Mouse (Mus musculus) limb, embryonic 12.5 days (tissue): ENCODE data around the gene Gm40193. TPM values are rescaled to one million over a fixed set of nuclear protein-coding genes. Genes with fewer than 3 reads are reported as not detected.

Source experiments
- ATAC-seq: fragments of 200-750 bp; cut with Nextera tagmentation; 2 replicates; pipeline ENCODE4 v1.8.0; 2017; ENCODE audit warnings: low read depth, moderate TSS enrichment; ENCODE audit not compliant: insufficient number of reproducible peaks, insufficient read depth, low FRiP score, low TSS enrichment
- H3K27ac ChIP-seq: fragments of 300-500 bp; sonication (generic); 2 replicates; pipeline ENCODE4 v1.5.1; 2016; ENCODE audit warnings: mild to moderate bottlenecking, moderate library complexity
- H3K27me3 ChIP-seq: fragments of 300-500 bp; sonication (generic); 2 replicates; pipeline ENCODE4 v1.6.1; 2016; ENCODE audit warnings: mild to moderate bottlenecking, moderate library complexity
- H3K36me3 ChIP-seq: fragments of 300-500 bp; sonication (generic); 2 replicates; pipeline ENCODE4 v1.6.1; 2016; ENCODE audit warnings: mild to moderate bottlenecking, moderate library complexity
- H3K4me1 ChIP-seq: fragments of 300-500 bp; sonication (generic); replicated peaks from 2 replicates; pipeline ENCODE4 v1.6.1; 2016
- H3K4me2 ChIP-seq: fragments of 300-500 bp; sonication (generic); 2 replicates; pipeline ENCODE4 v1.6.1; 2016; ENCODE audit warnings: mild to moderate bottlenecking, moderate library complexity
- H3K4me3 ChIP-seq: fragments of 300-500 bp; sonication (generic); replicated peaks from 2 replicates; pipeline ENCODE4 v1.5.1; 2016; ENCODE audit warnings: mild to moderate bottlenecking
- H3K9ac ChIP-seq: fragments of 300-500 bp; sonication (generic); replicated peaks from 2 replicates; pipeline ENCODE4 v1.6.1; 2016; ENCODE audit warnings: mild to moderate bottlenecking, moderate library complexity
- H3K9me3 ChIP-seq: fragments of 300-500 bp; sonication (generic); 2 replicates; pipeline ENCODE4 v1.6.1; 2016; ENCODE audit warnings: mild to moderate bottlenecking, moderate library complexity
- WGBS: fragments of 180-500 bp; shearing (Covaris S2); methylation state at CpG from one replicate; pipeline ENCODE4 v1.1.7; 2016; 5-methylcytosine and 5-hydroxymethylcytosine counted together
- polyA plus RNA-seq: library from polyadenylated mRNA; unstranded; fragments of >200 nt; fragmentation: Nextera tagmentation; extraction: Ambion mirVana; gene quantifications from 2 replicates; pipeline ENCODE4 v1.2.1, GENCODE M21; 2016

Gene Gm40193
- polyA plus RNA-seq, 1 experiment from 2014 or later, result not detected

- no peaks in the 10 kb centered on the region for H3K9me3 ChIP-seq
- no peak for ATAC-seq
- H3K27ac ChIP-seq, result no peak overlapping the region
- H3K9ac ChIP-seq, result no peak overlapping the region
- WGBS, result 77% methylated on average over 7 of the region's 7 CpGs
- peaks cover 4% of the 10 kb centered on the region; the same call in 1 of the 2 replicates for H3K4me1 ChIP-seq
- peaks cover 13% of the 10 kb centered on the region for H3K27me3 ChIP-seq
- no peaks in the 10 kb centered on the region for H3K36me3 ChIP-seq
- no peak overlapping the region for H3K4me2 ChIP-seq
- H3K4me3 ChIP-seq, result no peak overlapping the region
These were observed 25.7 kb downstream of the Gm40193 start for GRCm38 (mm10) chr11:70506962-70507515.

DNA sequence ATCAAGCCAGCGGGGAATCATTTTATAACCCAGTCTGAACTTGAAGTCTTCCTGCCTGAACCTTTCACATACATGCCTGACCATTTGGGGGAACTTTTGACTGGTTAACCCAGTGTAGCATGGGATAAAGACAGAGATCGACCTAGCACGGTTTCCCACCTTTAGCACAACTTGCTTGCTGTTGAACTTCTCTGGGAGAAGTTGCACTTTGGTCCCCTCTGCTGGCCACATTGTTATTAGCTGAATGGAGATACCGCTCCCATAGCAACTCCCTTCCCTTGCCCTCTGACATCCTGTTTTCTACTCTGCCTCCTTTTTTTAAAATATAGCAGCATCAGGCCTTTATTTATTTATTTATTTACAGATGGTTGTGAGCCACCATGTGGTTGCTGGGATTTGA, 26.4 kb downstream of the Gm40193 start:
- WGBS, result 27% methylated on average over 4 of the region's 4 CpGs
- ATAC-seq, result no peak

DNA sequence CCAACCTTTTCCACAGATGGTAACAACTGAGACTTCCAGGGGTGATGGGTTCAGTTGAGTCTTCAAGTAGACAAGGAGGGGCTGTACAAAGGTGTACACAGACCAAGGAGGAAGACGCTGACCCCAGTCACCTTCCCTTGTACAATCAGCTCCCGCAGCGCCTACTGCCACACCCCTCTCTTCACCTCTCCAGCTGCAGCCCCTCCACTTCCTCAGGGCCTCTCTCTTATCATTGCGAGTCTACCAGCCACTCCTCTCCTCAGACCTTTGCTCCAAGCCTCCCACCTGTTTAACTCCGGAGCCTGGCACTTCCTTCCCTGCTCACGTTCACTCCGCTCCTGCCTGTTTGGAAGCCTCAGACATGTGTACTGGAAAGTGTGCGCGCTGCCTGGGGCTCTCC, 27.8 kb downstream of the Gm40193 start, which contains the start of gene Tm4sf5:
Tm4sf5 (plus strand) TSS at position 275 of the 400 bp plus-strand sequence.
- no peaks in the 10 kb centered on the region for H3K9me3 ChIP-seq
- no peak within 1 kb of the TSS for H3K4me3 ChIP-seq
- H3K36me3 ChIP-seq, result no peaks in the 10 kb centered on the region
- no peak within 1 kb of the TSS for H3K27ac ChIP-seq
- H3K9ac ChIP-seq, result no peak within 1 kb of the TSS
- H3K4me1 ChIP-seq, result peaks cover 4% of the 10 kb centered on the region; the same call in 1 of the 2 replicates
- H3K27me3 ChIP-seq, result peaks cover 13% of the 10 kb centered on the region
- 71% methylated on average over 9 of the region's 9 CpGs for WGBS
- H3K4me2 ChIP-seq, result no peak within 1 kb of the TSS
- no peak for ATAC-seq

More for the DNA sequence above, 26.4 kb downstream of the Gm40193 start:
- Histone ChIP-seq H3K4me2 (no peak overlapping the region), H3K9me3 (no peaks in the 10 kb centered on the region), H3K27me3 (peaks cover 13% of the 10 kb centered on the region), H3K36me3 (no peaks in the 10 kb centered on the region), H3K9ac (no peak overlapping the region), H3K4me1 (peaks cover 4% of the 10 kb centered on the region; the same call in 1 of the 2 replicates), H3K4me3 (no peak overlapping the region), H3K27ac (no peak overlapping the region)

- Histone ChIP-seq H3K9me3 (no peaks in the 10 kb centered on the region), H3K4me2 (no peak overlapping the region), H3K36me3 (no peaks in the 10 kb centered on the region), H3K27me3 (peaks cover 5% of the 10 kb centered on the region; the same call in 1 of the 2 replicates), H3K27ac (no peak overlapping the region), H3K4me3 (no peak overlapping the region), H3K4me1 (no peaks in the 10 kb centered on the region), H3K9ac (no peak overlapping the region)
- WGBS, result 64% methylated on average over 3 of the region's 3 CpGs
- ATAC-seq, result no peak
These were observed 30.7 kb downstream of the Gm40193 start for GRCm38 (mm10) chr11:70502018-70502417.

DNA sequence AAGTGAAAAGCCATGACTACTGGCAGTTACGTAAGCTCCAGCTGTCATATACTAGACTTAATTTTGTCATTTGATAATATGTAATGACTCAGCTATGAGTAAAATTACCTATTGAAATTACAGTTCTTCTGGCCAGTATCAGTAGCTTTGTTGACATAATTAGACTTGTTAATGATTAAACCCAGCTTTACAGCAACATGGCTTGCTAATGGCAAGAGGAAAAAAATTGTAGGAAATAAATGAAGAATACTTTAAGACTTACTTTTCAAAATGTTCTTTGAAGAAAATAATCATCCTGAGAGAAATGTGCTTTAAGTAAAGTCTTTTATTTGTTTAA, 32.3 kb downstream of the Gm40193 start:
- H3K36me3 ChIP-seq, result no peaks in the 10 kb centered on the region
- H3K4me3 ChIP-seq, result no peak overlapping the region
- 93% methylated on average over 1 of the region's 1 CpGs for WGBS
- H3K27ac ChIP-seq, result no peak overlapping the region
- H3K4me2 ChIP-seq, result no peak overlapping the region
- no peaks in the 10 kb centered on the region for H3K9me3 ChIP-seq
- ATAC-seq, result no peak
- H3K9ac ChIP-seq, result no peak overlapping the region
- H3K4me1 ChIP-seq, result no peaks in the 10 kb centered on the region
- H3K27me3 ChIP-seq, result peaks cover 2% of the 10 kb centered on the region; the same call in 1 of the 2 replicates

- H3K9ac ChIP-seq, result no peak overlapping the region
- 75% methylated on average over 14 of the region's 14 CpGs for WGBS
- no peak overlapping the region for H3K27ac ChIP-seq
- H3K4me1 ChIP-seq, result no peaks in the 10 kb centered on the region
- H3K36me3 ChIP-seq, result no peaks in the 10 kb centered on the region
- H3K9me3 ChIP-seq, result no peaks in the 10 kb centered on the region
- no peaks in the 10 kb centered on the region; the same call in 1 of the 2 replicates for H3K27me3 ChIP-seq
- ATAC-seq, result no peak
- no peak overlapping the region for H3K4me2 ChIP-seq
- no peak overlapping the region for H3K4me3 ChIP-seq
These were observed 32.9 kb downstream of the Gm40193 start for GRCm38 (mm10) chr11:70499566-70500475.

GRCm38 (mm10) chr11:70489684-70490083, 43.1 kb downstream of the Gm40193 start:
- H3K4me3 ChIP-seq, result no peak overlapping the region
- WGBS, result 86% methylated on average over 6 of the region's 6 CpGs
- peaks cover 4% of the 10 kb centered on the region; the same call in 1 of the 2 replicates for H3K9me3 ChIP-seq

GRCm38 (mm10) chr11:70489138-70489537, 43.6 kb downstream of the Gm40193 start:
- no peak overlapping the region for H3K4me3 ChIP-seq
- H3K27ac ChIP-seq, result no peak overlapping the region
- H3K4me1 ChIP-seq, result no peaks in the 10 kb centered on the region
- no peak overlapping the region for H3K9ac ChIP-seq
- H3K36me3 ChIP-seq, result no peaks in the 10 kb centered on the region
- H3K27me3 ChIP-seq, result no peaks in the 10 kb centered on the region; the same call in 1 of the 2 replicates
- peaks cover 4% of the 10 kb centered on the region; the same call in 1 of the 2 replicates for H3K9me3 ChIP-seq
- no peak overlapping the region for H3K4me2 ChIP-seq
- WGBS, result 94% methylated on average over 3 of the region's 3 CpGs
- ATAC-seq, result no peak

More at GRCm38 (mm10) chr11:70489684-70490083, 43.1 kb downstream of the Gm40193 start:
- ATAC-seq, result no peak
- Histone ChIP-seq H3K27ac (no peak overlapping the region), H3K4me2 (no peak overlapping the region), H3K4me1 (no peaks in the 10 kb centered on the region), H3K36me3 (no peaks in the 10 kb centered on the region), H3K9ac (no peak overlapping the region), H3K27me3 (no peaks in the 10 kb centered on the region; the same call in 1 of the 2 replicates)

DNA sequence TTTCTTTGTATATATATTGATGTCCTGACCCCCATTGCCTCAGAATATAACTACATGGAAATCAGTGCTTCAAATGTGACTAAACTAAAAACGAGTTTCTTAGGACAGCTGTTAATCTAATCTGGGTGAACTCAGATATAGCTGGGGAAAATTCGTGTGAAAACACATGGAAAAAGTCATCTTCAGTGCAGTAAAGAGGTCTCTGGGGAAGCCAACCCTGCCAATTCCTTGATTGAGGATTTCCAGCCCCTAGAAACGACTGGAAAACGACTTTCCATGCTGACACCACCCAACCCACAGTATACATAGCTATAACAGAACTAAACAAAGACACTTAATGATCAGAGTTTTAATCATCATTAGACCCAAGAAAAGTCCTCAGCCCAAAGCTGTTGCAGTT, 44.9 kb downstream of the Gm40193 start:
- 47% methylated on average over 4 of the region's 4 CpGs for WGBS
- H3K4me1 ChIP-seq, result no peaks in the 10 kb centered on the region
- peaks cover 4% of the 10 kb centered on the region; the same call in 1 of the 2 replicates for H3K9me3 ChIP-seq
- H3K4me2 ChIP-seq, result no peak overlapping the region
- no peaks in the 10 kb centered on the region for H3K36me3 ChIP-seq
- H3K27ac ChIP-seq, result no peak overlapping the region
- ATAC-seq, result no peak
- H3K4me3 ChIP-seq, result no peak overlapping the region
- H3K27me3 ChIP-seq, result no peaks in the 10 kb centered on the region; the same call in 1 of the 2 replicates
- H3K9ac ChIP-seq, result no peak overlapping the region

DNA sequence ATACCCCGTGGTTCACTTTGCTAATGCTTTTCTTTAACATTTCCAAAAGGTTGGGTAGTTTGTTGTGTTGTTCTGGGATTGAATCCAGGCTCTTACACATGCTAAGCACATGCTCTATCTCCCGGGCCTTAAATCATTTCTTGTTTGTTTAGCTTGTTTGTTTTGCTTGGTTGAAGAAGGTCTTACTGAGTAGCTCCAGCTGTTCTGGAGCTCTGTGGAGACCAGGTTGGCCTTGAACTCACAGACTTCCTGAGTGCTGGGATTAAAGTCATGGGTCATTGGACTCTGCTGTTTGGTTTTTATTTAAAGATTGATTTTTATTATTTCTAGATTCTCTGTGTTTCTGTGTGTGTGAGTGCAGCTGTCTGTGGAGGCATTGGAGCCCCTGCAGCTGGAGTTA, 47.2 kb downstream of the Gm40193 start:
- ATAC-seq, result no peak
- no peaks in the 10 kb centered on the region for H3K9me3 ChIP-seq
- WGBS, result 69% methylated on average over 2 of the region's 2 CpGs
- no peaks in the 10 kb centered on the region for H3K27me3 ChIP-seq
- H3K9ac ChIP-seq, result no peak overlapping the region
- no peaks in the 10 kb centered on the region for H3K36me3 ChIP-seq
- H3K4me3 ChIP-seq, result no peak overlapping the region
- no peaks in the 10 kb centered on the region for H3K4me1 ChIP-seq
- H3K27ac ChIP-seq, result no peak overlapping the region
- no peak overlapping the region for H3K4me2 ChIP-seq
